Mouse (Mus musculus) macrophage (primary cell): ENCODE measurements around the gene Mef2c. TPM values are rescaled to one million over a fixed set of nuclear protein-coding genes. Genes with fewer than 3 reads are reported as not detected.
A peak's percentile ranks its signal among the peaks of the same experiment; 100 is the strongest.

ENCODE experiments used
- H3K27ac ChIP-seq: fragments of 350-480 bp; formaldehyde crosslinking; 2 replicates; pipeline ENCODE4 v1.9.0; 2021
- H3K36me3 ChIP-seq: fragments of 350-480 bp; formaldehyde crosslinking; 2 replicates; pipeline ENCODE4 v1.9.0; 2021; ENCODE audit errors: inconsistent target
- H3K4me3 ChIP-seq: fragments of 350-480 bp; formaldehyde crosslinking; 2 replicates; pipeline ENCODE4 v1.9.0; 2021; ENCODE audit errors: inconsistent target
- H3K79me2 ChIP-seq: fragments of 350-480 bp; formaldehyde crosslinking; 2 replicates; pipeline ENCODE4 v1.9.0; 2021; ENCODE audit errors: inconsistent target
- WGBS: methylation state at CpG from one replicate; pipeline ENCODE4 v1.1.7; 2026; ENCODE audit warnings: inconsistent platforms; ENCODE audit not compliant: missing documents; 5-methylcytosine and 5-hydroxymethylcytosine counted together
- polyA plus RNA-seq: library from polyadenylated mRNA; stranded (reverse); fragments of 250-400 nt; gene quantifications from 3 replicates; pipeline ENCODE4 v1.2.4, GENCODE M21; 2018; ENCODE audit warnings: inconsistent platforms

Mef2c gene
- polyA plus RNA-seq, 1 experiment from 2014 or later: 74.5 TPM

- 3% methylated on average over 3 of the region's 7 CpGs for WGBS
- H3K27ac ChIP-seq: peak overlapping the region; percentile 78
Measured at GRCm38 (mm10) chr13:83603373-83604265, 99.8 kb downstream of the Mef2c start.

GRCm38 (mm10) chr13:83604320-83604719, 100.5 kb downstream of the Mef2c start:
- Histone ChIP-seq H3K27ac (peak overlapping the region; percentile 78), H3K4me3 (no peak overlapping the region), H3K36me3 (no peaks in the 10 kb centered on the region), H3K79me2 (peaks cover 67% of the 10 kb centered on the region)
- WGBS: 0% methylated on average over 3 of the region's 3 CpGs

More at GRCm38 (mm10) chr13:83603373-83604265, 99.8 kb downstream of the Mef2c start:
- Histone ChIP-seq H3K4me3 (no peak overlapping the region), H3K36me3 (no peaks in the 10 kb centered on the region), H3K79me2 (peaks cover 74% of the 10 kb centered on the region)

GRCm38 (mm10) chr13:83604785-83605184, 101.0 kb downstream of the Mef2c start:
- 72% methylated on average over 4 of the region's 4 CpGs for WGBS
- peaks cover 62% of the 10 kb centered on the region for H3K79me2 ChIP-seq
- H3K27ac ChIP-seq: peak overlapping the region; percentile 78
- H3K4me3 ChIP-seq: no peak overlapping the region
- H3K36me3 ChIP-seq: no peaks in the 10 kb centered on the region

GRCm38 (mm10) chr13:83607883-83608581, 104.2 kb downstream of the Mef2c start:
- no peaks in the 10 kb centered on the region for H3K36me3 ChIP-seq
- H3K27ac ChIP-seq: peak overlapping the region; percentile 94
- WGBS: 50% methylated on average over 4 of the region's 4 CpGs
- H3K79me2 ChIP-seq: peaks cover 65% of the 10 kb centered on the region
- H3K4me3 ChIP-seq: no peak overlapping the region

GRCm38 (mm10) chr13:83608851-83609516, 105.2 kb downstream of the Mef2c start:
- Histone ChIP-seq H3K4me3 (no peak overlapping the region), H3K27ac (peak overlapping the region; percentile 94), H3K36me3 (no peaks in the 10 kb centered on the region), H3K79me2 (peaks cover 62% of the 10 kb centered on the region)
- 3% methylated on average over 3 of the region's 3 CpGs for WGBS

- 0% methylated on average over 3 of the region's 3 CpGs for WGBS
- H3K4me3 ChIP-seq: peak overlapping the region; percentile 3; the same call in 1 of the 2 replicates
- H3K79me2 ChIP-seq: peaks cover 62% of the 10 kb centered on the region
- peak overlapping the region; percentile 94 for H3K27ac ChIP-seq
- H3K36me3 ChIP-seq: no peaks in the 10 kb centered on the region
Measured at GRCm38 (mm10) chr13:83609517-83609878, 105.7 kb downstream of the Mef2c start.

GRCm38 (mm10) chr13:83610124-83610523, 106.3 kb downstream of the Mef2c start:
- Histone ChIP-seq H3K36me3 (no peaks in the 10 kb centered on the region), H3K79me2 (peaks cover 59% of the 10 kb centered on the region), H3K4me3 (0 out of 2 replicates have a peak overlapping the region, but pooled peaks have one; percentile 3), H3K27ac (peak overlapping the region; percentile 94)
- 88% methylated on average over 8 of the region's 8 CpGs for WGBS

GRCm38 (mm10) chr13:83612195-83612594, 108.4 kb downstream of the Mef2c start:
- Histone ChIP-seq H3K4me3 (no peak overlapping the region), H3K36me3 (no peaks in the 10 kb centered on the region), H3K79me2 (peaks cover 38% of the 10 kb centered on the region), H3K27ac (no peak overlapping the region)
- 100% methylated on average over 1 of the region's 1 CpGs for WGBS

- Histone ChIP-seq H3K27ac (no peak overlapping the region), H3K79me2 (peaks cover 31% of the 10 kb centered on the region), H3K4me3 (no peak overlapping the region), H3K36me3 (peaks cover 12% of the 10 kb centered on the region; the same call in 1 of the 2 replicates)
- 18% methylated on average over 3 of the region's 3 CpGs for WGBS
Measured at GRCm38 (mm10) chr13:83615875-83616274, 112.0 kb downstream of the Mef2c start.

- no peak overlapping the region for H3K27ac ChIP-seq
- 31% methylated on average over 4 of the region's 4 CpGs for WGBS
- H3K4me3 ChIP-seq: no peak overlapping the region
- H3K36me3 ChIP-seq: no peaks in the 10 kb centered on the region; the same call in 1 of the 2 replicates
- H3K79me2 ChIP-seq: peaks cover 9% of the 10 kb centered on the region; the same call in 1 of the 2 replicates
Measured at GRCm38 (mm10) chr13:83624651-83625050, 120.8 kb downstream of the Mef2c start.

GRCm38 (mm10) chr13:83627429-83627828, 123.6 kb downstream of the Mef2c start:
- 98% methylated on average over 4 of the region's 4 CpGs for WGBS
- Histone ChIP-seq H3K4me3 (no peak overlapping the region), H3K36me3 (no peaks in the 10 kb centered on the region), H3K79me2 (no peaks in the 10 kb centered on the region; the same call in 1 of the 2 replicates), H3K27ac (no peak overlapping the region)

GRCm38 (mm10) chr13:83628139-83628538, 124.3 kb downstream of the Mef2c start:
- H3K27ac ChIP-seq: no peak overlapping the region
- 97% methylated on average over 3 of the region's 3 CpGs for whole genome bisulfite sequencing
- peaks cover 6% of the 10 kb centered on the region for H3K36me3 ChIP-seq
- H3K4me3 ChIP-seq: no peak overlapping the region
- no peaks in the 10 kb centered on the region; the same call in 1 of the 2 replicates for H3K79me2 ChIP-seq

- WGBS: 65% methylated on average over 5 of the region's 5 CpGs
- H3K36me3 ChIP-seq: peaks cover 21% of the 10 kb centered on the region
- H3K27ac ChIP-seq: no peak overlapping the region
- H3K4me3 ChIP-seq: no peak overlapping the region
- H3K79me2 ChIP-seq: no peaks in the 10 kb centered on the region
Measured at GRCm38 (mm10) chr13:83633155-83633554, 129.3 kb downstream of the Mef2c start.

- Histone ChIP-seq H3K79me2 (no peaks in the 10 kb centered on the region), H3K27ac (no peak overlapping the region), H3K36me3 (peaks cover 29% of the 10 kb centered on the region), H3K4me3 (no peak overlapping the region)
- 96% methylated on average over 7 of the region's 7 CpGs for WGBS
Measured at GRCm38 (mm10) chr13:83635218-83635617, 131.4 kb downstream of the Mef2c start.
